Mouse (Mus musculus): ENCODE results near the gene Ear2.
"Not testable (repeated sequence)": the region's sequence is repeated elsewhere in the genome, so short reads cannot be mapped to it uniquely, and the experiment has no call there.

Gene Ear2

DNA sequence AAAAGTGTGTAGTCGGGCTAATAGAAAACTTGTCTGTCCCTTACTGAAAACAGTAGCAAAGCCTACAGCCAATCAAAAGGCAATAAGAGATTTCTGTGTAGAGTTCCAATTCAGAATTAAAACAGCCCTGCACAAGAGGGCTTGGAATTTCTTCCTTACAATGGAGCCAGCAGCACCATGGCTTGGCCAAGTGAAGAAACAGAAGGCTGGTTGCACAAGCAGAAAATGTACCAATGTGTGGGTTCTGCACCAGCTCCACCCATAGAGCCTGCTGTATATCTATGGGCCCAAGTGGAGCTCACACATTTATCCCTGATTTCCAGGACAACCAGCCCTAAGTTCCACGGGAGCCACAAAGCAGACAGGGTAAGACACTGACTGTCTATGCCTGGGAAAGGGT, at the start of gene Ear2:
Gene Ear2 (plus strand): TSS at position 301 of the 400 bp plus-strand sequence.
- in situ Hi-C loops (cut with MboI; ENCODE audit: low sequenced_read_pairs) = not testable (repeated sequence)

DNA sequence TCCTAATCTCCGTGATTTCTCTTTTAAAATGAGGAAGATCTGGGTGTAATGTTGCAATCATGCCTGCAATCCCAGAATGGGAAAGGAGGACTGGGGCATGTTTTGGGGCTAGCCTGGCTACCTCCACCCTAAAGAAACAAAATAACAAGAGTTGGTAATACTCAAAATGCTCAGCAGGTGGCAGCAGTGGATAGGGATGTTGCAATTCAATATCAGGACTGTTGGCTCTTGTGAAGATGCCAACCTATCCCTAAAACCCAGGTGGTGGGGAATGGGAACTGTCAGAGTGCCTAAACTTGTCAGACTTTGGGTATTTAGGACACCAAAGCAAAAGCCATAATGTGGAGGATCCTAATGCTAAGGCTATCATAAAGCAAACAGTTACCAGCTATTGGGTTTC, 34.6 kb upstream of the Ear2 start:
- in situ Hi-C loops (cut with MboI; ENCODE audit: low sequenced_read_pairs) = not testable (repeated sequence)

DNA sequence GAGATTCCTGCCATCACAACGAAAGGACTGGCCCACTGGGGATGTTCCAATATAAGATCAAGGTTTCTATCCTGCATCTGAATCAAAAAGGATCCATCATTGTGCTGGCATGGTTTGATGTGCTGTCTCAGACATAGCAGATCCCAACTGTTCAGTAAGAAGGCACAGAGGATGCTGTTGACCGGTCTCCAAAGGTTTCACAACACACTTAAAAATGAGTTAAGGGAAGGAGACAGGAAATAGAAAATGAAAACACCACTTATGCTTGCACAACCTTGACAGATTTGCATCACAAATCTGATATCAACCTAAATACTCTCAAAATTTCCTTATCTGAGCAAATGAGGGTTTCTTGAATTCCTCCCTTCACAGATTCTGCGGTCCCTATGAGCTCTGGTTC, 31.9 kb upstream of the Ear2 start:
- in situ Hi-C loops (cut with MboI; ENCODE audit: low sequenced_read_pairs) = not testable (repeated sequence)

DNA sequence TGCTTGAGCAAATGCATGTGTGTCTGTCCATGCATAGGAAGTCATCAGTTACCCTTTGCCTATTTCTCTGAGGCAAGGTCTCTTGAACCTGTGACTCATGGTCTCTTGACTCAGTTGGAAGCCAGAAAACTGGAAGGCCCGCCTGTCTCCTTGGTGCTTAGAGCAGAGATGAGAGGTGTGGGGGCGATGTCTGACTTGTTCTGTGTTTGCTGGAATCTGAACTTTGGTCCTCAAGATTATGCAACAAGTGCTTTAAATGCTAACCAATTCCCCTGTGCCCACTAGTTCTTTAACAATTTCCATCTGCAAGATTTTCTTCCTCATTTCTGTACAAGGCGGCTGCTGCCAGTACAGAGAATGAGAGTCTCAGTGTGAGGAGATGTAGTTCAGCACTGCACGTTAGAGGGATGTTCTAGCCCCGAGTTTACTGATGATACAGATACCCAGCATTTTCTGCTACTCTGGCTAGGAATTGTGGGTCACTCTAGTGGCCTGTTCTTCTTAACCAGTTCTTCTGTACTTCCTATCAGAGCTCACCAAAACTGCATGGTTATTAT, 24.6 kb upstream of the Ear2 start:
- in situ Hi-C loops (cut with MboI; ENCODE audit: low sequenced_read_pairs) = not testable (repeated sequence)

DNA sequence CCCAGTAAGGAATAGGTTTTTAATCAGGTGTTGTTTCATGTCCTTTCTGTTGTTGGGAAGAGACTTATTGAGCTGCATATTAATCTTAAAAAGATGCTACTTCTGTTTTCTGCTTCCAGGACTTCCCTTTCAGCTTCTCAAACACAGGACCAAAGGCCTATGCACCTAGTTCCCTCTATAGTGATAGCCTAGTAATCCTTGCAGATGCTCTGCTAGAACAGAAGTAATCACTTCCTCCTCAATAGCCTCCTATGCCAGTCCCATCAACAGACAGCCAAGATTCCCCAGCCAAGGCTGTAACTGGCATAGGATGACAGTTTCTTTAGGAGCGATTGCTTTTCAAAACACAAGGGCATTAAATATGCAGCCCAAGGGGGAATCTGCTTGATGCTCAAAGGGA, 15.9 kb upstream of the Ear2 start:
- in situ Hi-C loops (cut with MboI; ENCODE audit: low sequenced_read_pairs) = not testable (repeated sequence)

DNA sequence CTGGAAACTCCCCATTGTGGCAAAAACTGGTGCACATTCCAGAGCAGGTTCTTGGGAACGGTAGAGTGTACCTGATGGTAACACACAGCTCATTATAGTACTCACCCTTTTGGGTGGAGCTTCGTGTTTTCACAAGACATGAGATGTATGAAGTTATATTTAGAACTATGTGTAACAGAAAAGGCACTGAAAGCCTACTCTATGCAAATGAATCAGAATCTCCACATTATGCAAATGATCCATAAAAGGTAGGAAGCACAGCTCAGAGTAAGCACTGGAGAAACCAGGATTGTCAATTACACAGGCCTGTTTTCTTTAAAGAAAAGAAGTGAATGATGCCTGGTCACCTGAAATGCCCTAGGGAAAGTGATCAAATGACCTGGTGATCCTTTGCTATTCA, 14.9 kb upstream of the Ear2 start:
- in situ Hi-C loops (cut with MboI; ENCODE audit: low sequenced_read_pairs) = not testable (repeated sequence)

DNA sequence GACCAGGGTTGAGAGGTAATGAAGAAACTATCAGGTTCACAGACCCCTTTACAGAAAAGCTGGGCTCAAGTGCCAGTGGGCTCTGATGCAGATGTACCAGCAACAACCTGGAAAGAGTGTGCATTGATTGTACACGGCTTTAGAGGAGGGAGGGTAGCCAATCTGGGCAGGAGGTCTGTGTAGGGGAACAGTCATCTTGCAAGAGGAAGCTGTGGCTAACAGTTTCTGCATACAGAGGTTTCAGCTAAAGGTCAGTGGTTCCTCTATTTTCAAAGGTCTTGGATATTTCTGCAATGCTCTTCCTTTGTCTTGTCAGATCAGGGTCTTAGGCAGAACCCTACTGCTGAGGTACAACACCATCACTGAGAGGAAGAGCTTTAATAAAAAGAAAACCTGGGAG, 10.9 kb upstream of the Ear2 start:
- in situ Hi-C loops (cut with MboI; ENCODE audit: low sequenced_read_pairs) = not testable (repeated sequence)

DNA sequence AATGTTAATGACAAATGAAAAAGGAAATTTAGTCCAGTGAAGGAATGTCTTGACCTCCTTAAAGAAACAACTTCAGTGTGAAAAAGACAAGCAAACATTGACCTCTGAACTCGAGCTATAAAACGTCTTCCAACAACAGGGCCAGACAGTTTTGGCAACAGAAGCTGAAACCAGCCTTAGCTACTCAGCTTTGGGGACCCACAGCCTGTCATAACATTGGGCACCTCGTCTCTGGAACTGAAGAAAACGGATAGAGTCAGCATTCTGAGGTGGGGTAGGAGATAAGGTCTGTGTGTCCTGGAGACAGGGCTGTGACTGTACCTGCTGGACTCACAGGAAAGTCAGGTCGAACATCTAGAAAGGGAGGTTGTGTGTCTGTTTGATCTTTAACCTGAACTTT, 8.0 kb upstream of the Ear2 start:
- in situ Hi-C loops (cut with MboI; ENCODE audit: low sequenced_read_pairs) = not testable (repeated sequence)

DNA sequence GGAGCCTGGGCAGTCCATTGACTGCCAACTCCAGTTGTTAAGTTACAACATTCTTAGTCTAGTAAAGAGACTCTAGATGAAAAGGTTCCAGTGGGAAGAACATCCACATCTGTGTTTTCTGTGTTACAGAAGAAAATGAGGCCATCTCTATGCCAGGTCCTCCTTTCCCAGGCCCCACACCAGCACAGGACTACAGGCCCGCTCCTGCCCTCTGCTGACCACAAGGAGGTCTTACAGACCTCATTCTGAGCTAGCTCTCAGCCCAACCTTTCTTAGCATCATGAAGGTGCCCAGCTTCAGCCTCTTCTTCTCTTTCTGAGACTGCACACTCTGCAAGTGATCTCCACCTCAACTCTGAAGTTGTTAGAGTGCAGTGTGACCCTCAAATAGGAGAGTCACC, 2.4 kb upstream of the Ear2 start:
- in situ Hi-C loops (cut with MboI; ENCODE audit: low sequenced_read_pairs) = not testable (repeated sequence)

DNA sequence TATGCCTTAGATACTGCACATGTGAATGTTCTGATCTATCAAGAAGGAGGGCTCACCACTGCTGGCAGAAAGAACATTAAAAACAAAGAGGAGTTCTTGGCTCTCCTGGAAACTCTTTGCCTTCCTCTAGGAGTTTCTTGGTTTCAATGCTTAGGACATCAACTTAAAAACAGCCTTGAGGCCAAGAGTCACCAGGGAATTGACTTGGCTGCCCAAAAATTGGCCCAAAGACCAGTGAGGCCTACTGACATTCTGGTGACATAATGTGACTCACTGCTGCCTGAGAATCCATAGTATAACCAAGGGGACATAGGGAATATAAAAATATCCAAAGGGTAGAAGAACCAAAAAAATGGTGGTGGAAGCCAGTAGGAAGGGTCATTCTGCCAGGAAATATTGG, 8.5 kb downstream of the Ear2 start:
- in situ Hi-C loops (cut with MboI; ENCODE audit: low sequenced_read_pairs) = no loop called here

DNA sequence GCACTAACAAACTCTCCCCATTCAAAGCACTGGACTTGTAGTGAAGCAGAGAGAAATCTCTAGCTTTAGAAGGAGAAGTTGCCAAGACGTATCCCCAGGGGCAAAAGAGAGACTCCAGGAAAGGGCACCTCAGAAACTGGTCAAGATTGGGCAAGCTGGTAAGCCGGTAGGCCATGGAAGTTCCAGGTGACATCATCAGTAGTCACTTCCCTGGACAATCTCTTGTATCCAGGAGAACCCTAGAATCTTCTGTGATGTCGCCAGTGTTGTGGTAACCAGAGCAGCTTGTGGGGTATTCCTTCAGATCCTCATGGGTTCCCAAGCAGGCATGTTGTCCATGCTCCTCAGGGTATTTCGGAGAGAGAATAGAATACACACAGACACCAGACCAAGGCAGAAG, 21.1 kb downstream of the Ear2 start, which contains the start of gene Gm3327:
Gene Gm3327 (plus strand): TSS at position 301 of the 400 bp plus-strand sequence.
- in situ Hi-C loops (cut with MboI; ENCODE audit: low sequenced_read_pairs) = not testable (repeated sequence)

Data from CH12F3 (cell line).